Mouse (Mus musculus) intestine, embryonic 16.5 days (tissue): Measurements from ENCODE around the gene Pxt1. TPM values are rescaled to one million over a fixed set of nuclear protein-coding genes. Genes with fewer than 3 reads are reported as not detected.

Source experiments
- ATAC-seq: fragments of 200-750 bp; cut with Nextera tagmentation; 2 replicates; pipeline ENCODE4 v1.8.0; 2017; ENCODE audit warnings: moderate TSS enrichment, moderate library complexity
- H3K27ac ChIP-seq: fragments of 300-500 bp; sonication (generic); 2 replicates; pipeline ENCODE4 v1.5.1; 2014; ENCODE audit warnings: mild to moderate bottlenecking, low read length
- H3K27me3 ChIP-seq: fragments of 300-500 bp; sonication (generic); replicated peaks from 2 replicates; pipeline ENCODE4 v1.6.1; 2014; ENCODE audit warnings: low read length, control low read depth, mixed read lengths; ENCODE audit not compliant: control insufficient read depth, insufficient read depth
- H3K36me3 ChIP-seq: fragments of 300-500 bp; sonication (generic); 2 replicates; pipeline ENCODE4 v1.6.1; 2014; ENCODE audit warnings: low read length, control low read depth; ENCODE audit not compliant: control insufficient read depth, insufficient read depth
- H3K4me1 ChIP-seq: fragments of 300-500 bp; sonication (generic); 2 replicates; pipeline ENCODE4 v1.6.1; 2014; ENCODE audit warnings: low read length, control low read depth, mixed read lengths; ENCODE audit not compliant: control insufficient read depth, insufficient read depth
- H3K4me2 ChIP-seq: fragments of 300-500 bp; sonication (generic); 2 replicates; pipeline ENCODE4 v1.6.1; 2014; ENCODE audit warnings: low read depth, low read length, control low read depth
- H3K4me3 ChIP-seq: fragments of 300-500 bp; sonication (generic); 2 replicates; pipeline ENCODE4 v1.5.1; 2014; ENCODE audit warnings: mild to moderate bottlenecking, low read length
- H3K9ac ChIP-seq: fragments of 300-500 bp; sonication (generic); 2 replicates; pipeline ENCODE4 v1.6.1; 2014; ENCODE audit warnings: low read depth, low read length
- H3K9me3 ChIP-seq: fragments of 300-500 bp; sonication (generic); 2 replicates; pipeline ENCODE4 v1.6.1; 2016; ENCODE audit warnings: low read length, control low read depth; ENCODE audit not compliant: control insufficient read depth
- WGBS: fragments of 180-500 bp; shearing (Covaris S2); extraction: QIAGEN DNeasy Blood & Tissue Kit; methylation state at CpG from one replicate; pipeline ENCODE4 v1.1.7; 2014; 5-methylcytosine and 5-hydroxymethylcytosine counted together
- polyA plus RNA-seq: library from polyadenylated mRNA; unstranded; fragments of >200 nt; fragmentation: Nextera tagmentation; extraction: Ambion mirVana; gene quantifications from 2 replicates; pipeline ENCODE4 v1.2.1, GENCODE M21; 2015

Gene Pxt1
- polyA plus RNA-seq, 1 experiment from 2014 or later, result not detected

DNA sequence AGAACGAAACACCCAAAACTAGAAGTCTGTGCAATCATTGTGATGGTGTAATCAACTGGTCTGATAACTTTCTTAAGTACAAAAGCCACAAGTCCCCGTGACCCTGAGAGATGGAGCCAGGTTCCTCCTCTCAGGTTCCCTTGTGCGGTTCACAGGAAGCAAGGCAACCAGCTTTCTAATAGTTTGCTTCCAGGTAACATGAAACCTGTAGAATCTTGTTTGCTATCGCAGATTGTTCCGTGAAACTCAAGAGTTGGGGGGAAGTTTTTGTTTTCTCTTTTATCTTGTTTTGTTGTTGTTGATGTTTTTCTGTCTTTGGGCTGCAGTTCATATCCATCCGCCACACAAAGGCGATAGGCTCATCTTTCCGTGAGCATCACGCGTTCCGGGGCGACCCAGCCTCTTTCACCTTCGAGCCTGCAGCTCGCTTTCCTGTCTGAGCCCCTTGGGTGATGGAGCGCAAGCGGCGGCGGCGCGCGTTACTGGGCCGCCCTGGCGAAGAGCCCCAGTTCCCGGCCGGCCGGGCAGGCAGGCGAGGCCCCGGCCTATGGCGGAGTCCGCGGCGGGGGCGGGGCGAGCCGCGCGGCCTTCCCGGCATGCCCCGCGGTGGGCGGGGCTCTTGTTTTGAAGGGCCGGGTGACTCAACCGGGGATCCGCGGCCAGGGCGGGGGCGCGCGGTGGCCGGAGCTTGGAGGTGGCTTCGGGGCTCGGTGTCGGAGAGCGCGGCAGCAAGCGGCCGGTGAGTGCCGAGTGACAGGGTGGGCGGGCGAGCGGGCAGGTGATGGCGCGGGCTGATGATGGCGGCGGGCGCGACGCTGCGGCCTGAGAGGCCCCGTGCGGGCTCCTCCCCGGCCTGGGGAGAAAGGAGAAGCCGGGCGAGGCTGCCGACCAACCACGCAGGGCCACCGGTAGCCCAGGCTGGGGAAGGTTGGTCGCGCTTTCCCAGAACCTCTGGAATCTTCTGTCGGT lies 8.5 kb upstream of the Pxt1 start, which contains the start of gene Kctd20:
Gene Kctd20 (plus strand): TSS at position 120 of the 969 bp plus-strand sequence.
- Histone ChIP-seq H3K9ac (peak within 1 kb of the TSS; percentile 92), H3K4me2 (peak within 1 kb of the TSS; percentile 86), H3K4me1 (peaks cover 14% of the 10 kb centered on the region), H3K9me3 (no peaks in the 10 kb centered on the region), H3K27me3 (no peaks in the 10 kb centered on the region), H3K4me3 (peak within 1 kb of the TSS; percentile 74), H3K27ac (peak within 1 kb of the TSS; percentile 96), H3K36me3 (no peaks in the 10 kb centered on the region)
- peak; percentile 97 for ATAC-seq
- under 1% methylated on average over 78 of the region's 80 CpGs for WGBS

DNA sequence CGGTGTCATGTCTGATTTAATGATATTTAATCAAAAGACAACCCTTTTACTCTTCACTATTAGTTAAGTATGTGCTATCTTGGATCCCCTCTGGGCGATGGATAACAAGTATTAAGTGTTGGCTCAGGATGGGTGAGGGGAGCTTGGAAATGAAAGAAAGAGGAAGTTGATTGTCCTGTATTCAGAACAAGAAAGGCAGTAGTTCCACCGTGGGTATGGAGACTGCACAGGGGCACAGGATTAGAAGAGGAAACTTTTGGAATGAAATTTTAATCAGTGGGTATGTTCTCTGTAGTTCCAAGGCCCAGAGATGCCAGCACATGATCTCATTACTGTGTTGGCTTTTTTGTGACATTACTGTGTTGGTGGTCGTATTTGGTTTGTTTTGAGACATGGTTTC lies 7.1 kb upstream of the Pxt1 start:
- no peaks in the 10 kb centered on the region for H3K36me3 ChIP-seq
- H3K4me2 ChIP-seq, result no peak overlapping the region
- H3K9me3 ChIP-seq, result no peaks in the 10 kb centered on the region
- H3K9ac ChIP-seq, result no peak overlapping the region
- H3K4me1 ChIP-seq, result peaks cover 14% of the 10 kb centered on the region
- H3K27me3 ChIP-seq, result no peaks in the 10 kb centered on the region
- no peak for ATAC-seq
- H3K4me3 ChIP-seq, result no peak overlapping the region
- WGBS, result 78% methylated on average over 4 of the region's 4 CpGs
- no peak overlapping the region for H3K27ac ChIP-seq

DNA sequence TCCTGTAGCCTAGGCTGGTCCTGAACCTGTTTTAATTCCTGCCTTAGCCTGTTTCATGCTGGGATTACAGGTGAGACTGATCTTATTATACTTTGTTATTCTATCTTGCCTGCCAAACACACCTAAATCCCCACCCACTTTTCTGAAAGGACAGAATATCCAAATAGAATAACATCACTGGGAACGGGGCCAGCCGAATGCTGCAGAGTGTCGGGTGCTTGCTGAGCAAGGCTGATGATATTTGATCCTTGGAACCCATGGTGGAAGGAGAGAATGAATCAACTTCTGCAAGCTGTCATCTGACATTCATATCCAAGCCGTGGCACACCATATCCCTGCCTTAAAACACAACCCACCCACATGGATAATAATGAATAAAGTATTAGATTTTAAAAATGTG lies 5.0 kb upstream of the Pxt1 start:
- H3K9me3 ChIP-seq, result no peaks in the 10 kb centered on the region
- H3K27me3 ChIP-seq, result no peaks in the 10 kb centered on the region
- H3K9ac ChIP-seq, result no peak overlapping the region
- 61% methylated on average over 4 of the region's 4 CpGs for WGBS
- H3K36me3 ChIP-seq, result no peaks in the 10 kb centered on the region
- H3K4me2 ChIP-seq, result no peak overlapping the region
- no peak overlapping the region for H3K4me3 ChIP-seq
- H3K27ac ChIP-seq, result no peak overlapping the region
- peaks cover 9% of the 10 kb centered on the region for H3K4me1 ChIP-seq
- ATAC-seq, result no peak

DNA sequence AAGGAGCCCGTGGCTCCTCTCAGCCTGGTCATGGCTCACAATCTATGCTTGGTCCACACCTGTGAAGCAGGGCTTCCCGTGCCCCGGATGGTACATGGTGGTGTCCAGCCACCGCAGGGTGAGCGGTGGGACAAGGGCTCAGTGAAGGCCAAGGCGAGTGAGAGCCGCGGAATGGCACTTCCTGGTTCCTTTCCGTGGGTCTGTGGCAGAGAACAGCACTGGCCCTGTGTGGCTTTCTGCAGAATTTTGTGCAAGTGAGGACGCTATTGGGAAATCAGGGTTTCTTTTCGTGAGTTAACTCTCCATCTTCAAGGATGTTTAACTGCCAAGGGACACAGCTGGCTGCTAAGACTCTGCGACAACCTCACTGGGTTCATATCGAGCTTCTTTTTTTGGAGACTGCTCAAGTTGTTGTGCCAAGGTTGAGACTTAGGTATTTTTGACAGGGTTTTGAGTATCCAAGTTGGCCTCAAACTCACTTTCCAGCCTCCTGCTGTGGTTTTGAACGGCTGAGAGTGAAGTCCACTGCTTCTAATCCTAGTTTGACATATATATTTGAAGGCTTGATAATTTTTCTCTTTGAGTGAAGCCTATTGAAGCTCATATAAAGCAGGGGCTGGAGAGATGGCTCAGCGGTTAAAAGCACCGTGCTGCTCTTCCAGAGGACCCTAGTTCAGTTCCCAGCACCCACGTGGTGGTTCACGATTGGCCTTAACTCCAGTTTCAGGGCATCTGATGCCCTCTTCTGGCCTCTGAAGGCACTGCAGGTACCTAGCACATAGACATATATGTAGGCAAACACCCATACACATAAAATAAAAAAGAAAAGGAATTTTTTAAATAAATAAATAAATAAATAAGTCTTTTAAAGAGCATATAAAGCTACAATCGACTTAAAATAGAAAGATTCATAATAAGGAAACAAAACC lies 3.6 kb upstream of the Pxt1 start:
- Histone ChIP-seq H3K4me1 (peaks cover 5% of the 10 kb centered on the region; the same call in 1 of the 2 replicates), H3K9ac (no peak overlapping the region), H3K27me3 (no peaks in the 10 kb centered on the region), H3K27ac (no peak overlapping the region), H3K4me2 (no peak overlapping the region), H3K4me3 (no peak overlapping the region), H3K36me3 (no peaks in the 10 kb centered on the region), H3K9me3 (no peaks in the 10 kb centered on the region)
- WGBS, result 92% methylated on average over 19 of the region's 19 CpGs
- no peak for ATAC-seq

DNA sequence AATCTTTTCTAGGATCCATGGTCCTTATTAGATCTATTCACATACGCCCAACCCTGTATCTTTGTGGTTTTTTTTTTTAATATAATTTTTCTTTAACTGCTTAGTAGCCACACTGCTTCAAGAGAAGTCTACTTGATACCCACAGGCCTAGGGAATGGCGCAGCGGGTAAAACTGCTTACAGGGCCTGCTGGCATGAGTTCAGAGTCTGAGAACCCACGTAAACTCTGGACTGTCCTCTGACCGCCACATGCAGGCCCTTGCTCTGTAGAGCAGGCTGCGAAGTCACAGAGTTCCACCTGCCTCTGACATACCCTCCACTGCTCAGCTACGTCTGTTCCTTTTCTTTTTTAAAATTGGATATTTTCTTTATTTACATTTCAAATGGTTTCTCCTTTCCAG lies 841 bp upstream of the Pxt1 start:
- Histone ChIP-seq H3K9ac (no peak overlapping the region), H3K9me3 (no peaks in the 10 kb centered on the region), H3K36me3 (no peaks in the 10 kb centered on the region), H3K4me1 (no peaks in the 10 kb centered on the region), H3K4me2 (no peak overlapping the region), H3K27ac (no peak overlapping the region), H3K4me3 (no peak overlapping the region), H3K27me3 (no peaks in the 10 kb centered on the region)
- WGBS, result 91% methylated on average over 7 of the region's 7 CpGs
- no peak for ATAC-seq

DNA sequence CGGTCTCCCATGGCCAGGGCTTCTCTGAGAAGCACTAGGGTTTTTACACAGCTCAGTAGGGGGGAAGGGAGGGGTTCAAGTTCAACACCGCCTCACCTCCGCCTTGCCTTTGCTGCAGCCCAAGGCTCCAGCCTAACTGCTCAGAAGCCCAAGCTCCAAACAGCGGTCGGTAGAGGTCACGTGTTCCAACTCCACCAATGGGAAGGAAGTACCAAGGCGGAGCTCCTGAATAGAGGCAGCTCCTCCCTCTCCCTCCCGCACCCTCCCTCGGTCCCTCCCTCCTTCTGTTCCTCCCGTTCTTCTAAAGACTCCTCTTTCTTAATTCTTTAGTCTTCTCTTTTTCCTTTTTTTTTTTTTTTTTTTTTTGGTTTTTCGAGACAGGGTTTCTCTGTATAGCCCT lies 1.5 kb downstream of the Pxt1 start:
- Histone ChIP-seq H3K27ac (no peak overlapping the region), H3K4me3 (no peak overlapping the region), H3K9ac (no peak overlapping the region), H3K4me1 (no peaks in the 10 kb centered on the region), H3K9me3 (no peaks in the 10 kb centered on the region), H3K4me2 (no peak overlapping the region), H3K27me3 (no peaks in the 10 kb centered on the region), H3K36me3 (no peaks in the 10 kb centered on the region)
- no peak for ATAC-seq
- WGBS, result 74% methylated on average over 10 of the region's 11 CpGs

DNA sequence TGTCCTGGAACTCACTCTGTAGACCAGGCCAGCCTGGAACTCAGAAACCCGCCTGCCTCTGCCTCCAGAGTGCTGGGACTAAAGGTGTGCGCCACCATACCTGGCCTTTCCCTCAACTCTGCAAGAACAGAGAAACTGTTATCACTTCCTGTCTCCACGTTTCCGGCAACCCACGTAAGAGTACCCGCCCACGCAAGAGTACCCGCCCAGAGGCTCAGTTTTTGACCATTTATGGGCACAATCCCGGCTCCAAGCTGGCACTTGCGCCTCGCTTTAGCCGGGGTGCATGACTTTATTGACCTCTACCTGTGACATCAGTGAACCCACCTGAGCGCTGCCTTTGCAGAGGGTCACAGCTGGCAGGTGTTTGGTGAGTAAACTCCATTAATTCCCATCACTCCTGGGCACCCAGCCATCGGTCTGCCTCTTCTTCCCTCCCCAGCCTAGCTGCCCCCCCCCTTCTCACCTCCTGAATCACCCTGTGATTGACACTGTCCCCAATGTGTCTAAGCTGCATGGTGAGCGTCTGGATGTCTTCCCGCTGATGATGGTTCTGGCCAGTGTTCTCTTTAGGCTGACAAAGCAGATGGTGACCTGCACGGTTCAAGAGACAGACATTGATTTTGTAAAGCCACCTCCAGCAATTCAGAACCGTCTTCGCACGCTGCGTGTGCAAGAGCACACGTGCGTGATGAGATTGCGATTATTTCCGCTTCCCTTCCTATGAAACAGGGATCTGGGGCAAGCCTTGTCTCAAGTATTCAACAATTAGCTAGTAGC lies 2.7 kb downstream of the Pxt1 start:
- no peak overlapping the region for H3K4me3 ChIP-seq
- no peaks in the 10 kb centered on the region for H3K4me1 ChIP-seq
- no peak overlapping the region for H3K9ac ChIP-seq
- WGBS, result 90% methylated on average over 25 of the region's 25 CpGs
- H3K27me3 ChIP-seq, result no peaks in the 10 kb centered on the region
- H3K9me3 ChIP-seq, result no peaks in the 10 kb centered on the region
- no peak overlapping the region for H3K4me2 ChIP-seq
- H3K27ac ChIP-seq, result no peak overlapping the region
- ATAC-seq, result no peak
- H3K36me3 ChIP-seq, result no peaks in the 10 kb centered on the region

DNA sequence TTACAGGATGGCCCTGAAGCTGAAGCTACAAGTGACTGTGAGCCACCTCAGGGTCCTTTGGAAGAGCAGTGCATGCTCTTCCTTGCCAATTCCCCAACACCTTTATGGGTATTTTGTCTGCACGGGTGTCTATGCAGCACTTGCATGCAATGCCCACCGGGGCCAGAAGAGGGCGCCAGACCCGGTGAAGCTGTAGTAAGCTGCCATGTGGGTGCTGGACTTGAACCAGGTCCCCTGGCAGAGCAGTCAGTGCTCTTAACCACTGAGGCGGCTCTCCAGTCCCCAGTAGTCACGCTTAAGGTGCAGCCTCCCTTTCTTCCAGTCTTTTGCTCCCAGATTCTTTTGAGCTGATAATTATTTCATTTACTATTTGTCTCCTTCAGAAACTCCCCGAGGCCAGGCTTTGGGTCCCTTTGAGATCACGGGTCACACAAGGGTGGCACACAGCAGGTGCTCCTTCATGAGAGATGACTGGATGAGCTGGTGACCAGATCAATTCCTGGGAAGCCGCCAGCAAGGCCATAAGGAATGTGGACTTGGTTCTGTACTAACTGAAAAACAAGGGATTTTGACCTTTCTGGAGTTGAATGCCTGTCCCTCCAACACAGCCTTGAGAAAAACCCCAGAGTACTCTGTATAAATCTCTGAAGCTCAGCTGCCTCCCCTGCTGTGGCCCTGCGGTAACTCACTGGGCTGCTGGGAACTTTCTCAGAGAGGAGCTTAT lies 6.9 kb downstream of the Pxt1 start:
- Histone ChIP-seq H3K27me3 (no peaks in the 10 kb centered on the region), H3K4me2 (no peak overlapping the region), H3K36me3 (no peaks in the 10 kb centered on the region), H3K4me1 (no peaks in the 10 kb centered on the region; the same call in 1 of the 2 replicates), H3K9me3 (no peaks in the 10 kb centered on the region), H3K9ac (no peak overlapping the region), H3K27ac (no peak overlapping the region), H3K4me3 (no peak overlapping the region)
- ATAC-seq, result no peak
- WGBS, result 81% methylated on average over 10 of the region's 10 CpGs
